Mouse (Mus musculus) kidney, postnatal 0 days (tissue): ENCODE results near the gene Slc2a4. TPM values are rescaled to one million over a fixed set of nuclear protein-coding genes. Genes with fewer than 3 reads are reported as not detected.

ENCODE experiments used
- ATAC-seq: fragments of 200-750 bp; cut with Nextera tagmentation; replicated peaks from 2 replicates; pipeline ENCODE4 v1.8.0; 2017; ENCODE audit warnings: low read depth, moderate number of reproducible peaks, moderate TSS enrichment, moderate library complexity; ENCODE audit not compliant: low FRiP score
- DNase-seq: peaks from one replicate; pipeline ENCODE4 v3.0.0-alpha.2; 2016; ENCODE audit warnings: low spot score
- H3K27ac ChIP-seq: fragments of 300-500 bp; sonication (generic); 2 replicates; pipeline ENCODE4 v1.5.1; 2014; ENCODE audit warnings: mild to moderate bottlenecking
- H3K27me3 ChIP-seq: fragments of 300-500 bp; sonication (generic); 2 replicates; pipeline ENCODE4 v1.6.1; 2014; ENCODE audit warnings: low read length, mixed read lengths; ENCODE audit not compliant: insufficient read depth
- H3K36me3 ChIP-seq: fragments of 300-500 bp; sonication (generic); 2 replicates; pipeline ENCODE4 v1.6.1; 2014; ENCODE audit warnings: low read length, mixed read lengths; ENCODE audit not compliant: insufficient read depth
- H3K4me1 ChIP-seq: fragments of 300-500 bp; sonication (generic); replicated peaks from 2 replicates; pipeline ENCODE4 v1.6.1; 2014; ENCODE audit warnings: antibody characterized with exemption, low read length, mixed read lengths; ENCODE audit not compliant: insufficient read depth
- H3K4me2 ChIP-seq: fragments of 300-500 bp; sonication (generic); 2 replicates; pipeline ENCODE4 v1.6.1; 2014; ENCODE audit warnings: mild to moderate bottlenecking, low read length, moderate library complexity, mixed read lengths
- H3K4me3 ChIP-seq: fragments of 300-500 bp; sonication (generic); replicated peaks from 2 replicates; pipeline ENCODE4 v1.5.1; 2014; ENCODE audit warnings: low read depth, low read length
- H3K9ac ChIP-seq: fragments of 300-500 bp; sonication (generic); 2 replicates; pipeline ENCODE4 v1.6.1; 2014; ENCODE audit warnings: low read depth, low read length
- H3K9me3 ChIP-seq: fragments of 300-500 bp; sonication (generic); replicated peaks from 2 replicates; pipeline ENCODE4 v1.6.1; 2016; ENCODE audit warnings: low read length, inconsistent platforms, mixed read lengths
- CTCF ChIP-seq: IDR thresholded peaks from 2 replicates; pipeline ENCODE4 v1.5.1; 2016; ENCODE audit warnings: antibody characterized with exemption, low read depth, mild to moderate bottlenecking, moderate library complexity
- WGBS: fragments of 180-500 bp; shearing (Covaris S2); extraction: QIAGEN DNeasy Blood & Tissue Kit; methylation state at CpG from one replicate; pipeline ENCODE4 v1.1.7; 2014; 5-methylcytosine and 5-hydroxymethylcytosine counted together
- polyA plus RNA-seq: library from polyadenylated mRNA; unstranded; fragments of >200 nt; fragmentation: Nextera tagmentation; extraction: Ambion mirVana; gene quantifications from 2 replicates; pipeline ENCODE4 v1.2.1, GENCODE M21; 2015

Gene Slc2a4
- polyA plus RNA-seq, 1 experiment from 2014 or later, result 21.4 TPM

DNA sequence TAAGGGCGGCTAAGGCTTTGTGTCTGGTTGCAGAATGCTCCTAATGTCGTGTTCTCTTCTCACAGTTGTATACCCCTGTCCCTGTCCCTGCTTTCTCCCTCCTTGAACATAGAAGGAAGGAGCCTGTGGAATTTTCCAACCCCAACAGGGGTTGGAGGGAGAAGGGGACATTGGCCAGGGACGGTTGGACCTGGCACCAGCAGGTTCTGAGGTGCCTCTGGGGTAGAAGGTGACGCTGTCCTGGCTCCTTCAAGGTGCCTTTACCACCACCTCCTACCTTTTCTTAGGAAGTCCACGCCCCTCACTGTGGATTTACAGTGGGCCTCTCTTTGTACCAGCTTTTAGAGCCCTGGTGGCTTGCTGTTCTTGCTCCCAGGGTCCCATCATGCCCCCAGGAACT is 10.2 kb downstream of the Slc2a4 start:
- Histone ChIP-seq H3K27me3 (no peaks in the 10 kb centered on the region; the same call in 1 of the 2 replicates), H3K36me3 (no peaks in the 10 kb centered on the region), H3K9ac (no peak overlapping the region), H3K4me1 (peaks cover 24% of the 10 kb centered on the region), H3K9me3 (no peaks in the 10 kb centered on the region), H3K27ac (peak overlapping the region; percentile 80), H3K4me3 (no peak overlapping the region), H3K4me2 (no peak overlapping the region)
- 59% methylated on average over 5 of the region's 5 CpGs for WGBS
- ATAC-seq (no peak), DNase-seq (no peak)
- no peak for TF ChIP-seq CTCF

DNA sequence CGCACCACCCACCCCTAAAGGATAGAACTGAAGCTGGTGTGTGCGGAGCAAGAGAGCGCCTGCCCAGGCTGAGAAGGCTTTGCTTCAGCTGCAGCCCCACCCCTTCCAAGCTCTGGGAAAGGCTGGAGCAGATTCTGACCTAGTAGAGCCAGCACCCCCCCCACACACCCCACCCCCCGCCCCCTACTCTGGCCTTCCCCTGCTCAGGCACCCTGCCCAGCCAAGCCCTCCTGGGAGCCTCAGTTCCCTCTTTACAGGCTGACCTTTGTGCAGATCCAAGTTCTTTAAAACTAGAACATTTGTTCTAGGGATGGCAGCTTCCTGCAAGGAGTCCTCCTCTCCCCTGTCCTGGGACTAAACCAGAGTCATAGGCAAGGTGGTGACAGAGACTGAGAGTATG is 10.6 kb downstream of the Slc2a4 start:
- no peak overlapping the region for H3K9ac ChIP-seq
- 24% methylated on average over 4 of the region's 4 CpGs for WGBS
- no peaks in the 10 kb centered on the region for H3K9me3 ChIP-seq
- H3K4me2 ChIP-seq, result no peak overlapping the region
- no peak for ATAC-seq
- no peak overlapping the region for H3K4me3 ChIP-seq
- TF ChIP-seq CTCF, result no peak
- no peaks in the 10 kb centered on the region for H3K36me3 ChIP-seq
- no peak for DNase-seq
- H3K4me1 ChIP-seq, result peaks cover 24% of the 10 kb centered on the region
- no peaks in the 10 kb centered on the region; the same call in 1 of the 2 replicates for H3K27me3 ChIP-seq
- H3K27ac ChIP-seq, result peak overlapping the region; percentile 80

DNA sequence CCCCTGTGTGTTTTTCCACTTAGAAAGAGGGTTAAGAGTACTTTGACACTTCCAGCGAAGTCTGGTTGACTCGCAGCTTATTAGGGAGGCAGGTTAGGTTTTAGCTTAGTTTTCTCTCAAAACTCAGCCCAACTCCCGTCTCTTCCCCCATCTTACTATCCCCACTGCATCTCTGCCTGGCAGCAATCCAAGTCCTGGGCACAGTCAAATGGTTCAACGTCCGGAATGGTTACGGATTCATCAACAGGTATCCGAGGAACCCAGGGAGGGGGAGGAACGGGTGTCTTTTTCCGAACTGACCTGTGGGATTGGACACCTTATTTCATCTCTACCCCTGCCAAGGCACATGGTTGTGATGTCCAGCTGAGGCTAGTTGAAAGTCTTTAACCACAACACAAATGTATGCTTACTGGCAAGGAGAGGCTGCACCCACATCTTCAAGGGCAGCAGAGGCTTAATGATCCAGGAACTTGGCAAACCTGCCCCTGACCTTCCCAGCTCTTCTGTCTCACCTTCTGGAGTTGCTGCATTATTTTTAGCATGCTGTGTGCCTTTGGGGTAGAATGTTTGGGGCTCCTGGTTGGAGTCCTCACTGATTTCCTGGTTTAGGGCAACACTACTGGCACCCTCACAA is 11.2 kb downstream of the Slc2a4 start:
- Histone ChIP-seq H3K36me3 (no peaks in the 10 kb centered on the region), H3K9ac (peak overlapping the region; percentile 68; the same call in 1 of the 2 replicates), H3K4me1 (peaks cover 24% of the 10 kb centered on the region), H3K27ac (peak overlapping the region; percentile 80), H3K9me3 (no peaks in the 10 kb centered on the region), H3K4me3 (peak overlapping the region; percentile 47; the same call in 1 of the 2 replicates), H3K4me2 (peak overlapping the region; percentile 99), H3K27me3 (no peaks in the 10 kb centered on the region; the same call in 1 of the 2 replicates)
- no peak for DNase-seq
- no peak for ATAC-seq
- TF ChIP-seq CTCF, result no peak
- 26% methylated on average over 9 of the region's 9 CpGs for WGBS

DNA sequence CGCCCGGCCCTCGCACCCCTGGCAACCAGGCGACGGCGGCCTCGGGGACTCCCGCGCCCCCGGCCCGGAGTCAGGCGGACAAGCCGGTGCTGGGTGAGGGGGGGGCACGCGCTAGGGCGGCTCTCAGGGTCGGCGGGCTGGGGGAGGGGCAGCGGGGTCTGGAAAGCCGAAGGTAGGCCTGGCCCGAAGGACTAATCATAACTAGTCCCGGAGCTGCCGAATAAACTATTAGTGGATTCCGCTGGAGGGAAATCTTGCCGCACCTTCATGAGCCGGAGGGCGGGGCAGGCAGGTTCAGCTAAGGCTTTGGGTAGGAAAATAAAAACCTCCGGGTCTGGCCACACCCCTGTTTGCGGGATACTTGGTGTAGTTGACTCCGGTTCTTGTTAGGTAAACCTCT is 11.8 kb downstream of the Slc2a4 start:
- H3K36me3 ChIP-seq, result no peaks in the 10 kb centered on the region
- ATAC-seq (0 out of 2 replicates have a peak, but pooled peaks have one; percentile 8), DNase-seq (peak; percentile 48)
- no peaks in the 10 kb centered on the region for H3K9me3 ChIP-seq
- TF ChIP-seq CTCF, result no peak
- peak overlapping the region; percentile 47 for H3K4me3 ChIP-seq
- H3K27ac ChIP-seq, result peak overlapping the region; percentile 80
- H3K4me1 ChIP-seq, result peaks cover 24% of the 10 kb centered on the region
- peak overlapping the region; percentile 68 for H3K9ac ChIP-seq
- H3K4me2 ChIP-seq, result peak overlapping the region; percentile 99
- H3K27me3 ChIP-seq, result no peaks in the 10 kb centered on the region; the same call in 1 of the 2 replicates
- under 1% methylated on average over 30 of the region's 30 CpGs for WGBS

DNA sequence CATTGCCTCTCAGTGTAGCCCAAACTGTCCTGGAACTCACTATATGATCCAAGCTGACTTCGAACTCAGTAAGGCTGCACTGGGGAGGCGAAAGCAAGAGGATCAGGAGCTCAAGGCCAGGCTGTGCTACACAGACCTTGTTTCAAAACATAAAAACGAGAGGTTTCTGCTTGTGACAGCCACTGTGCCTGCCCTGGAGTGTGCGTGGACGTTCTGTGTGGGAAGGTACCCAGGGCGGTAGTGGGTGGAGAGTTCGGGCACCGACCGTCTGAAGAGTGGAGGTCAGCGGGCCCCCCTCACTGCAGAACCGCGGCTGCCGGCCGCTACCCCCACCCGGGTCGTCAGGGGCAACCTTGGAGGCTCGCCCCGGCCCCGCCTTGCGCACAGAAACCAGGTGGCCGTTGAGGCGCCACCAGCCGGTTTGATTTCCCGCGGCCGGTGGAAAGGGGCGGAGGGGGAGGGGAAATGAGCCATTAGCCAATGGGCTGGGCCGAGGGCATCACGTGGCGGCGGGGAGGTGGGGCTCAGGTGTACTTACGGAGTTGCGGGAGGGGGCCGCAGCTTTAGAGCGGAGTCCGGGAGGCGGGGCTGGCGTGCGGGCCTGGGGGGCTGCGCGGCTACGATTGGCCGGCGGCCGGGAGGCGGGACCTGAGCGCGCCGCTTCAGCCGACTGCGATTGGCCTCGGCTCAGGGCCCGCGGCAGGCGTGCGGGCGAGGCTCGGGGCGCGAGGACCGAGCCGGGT is 12.7 kb downstream of the Slc2a4 start, which contains the start of gene Ybx2:
TSS of gene Ybx2 (plus strand) at position 660 of the 743 bp plus-strand sequence.
- Histone ChIP-seq H3K4me3 (peak within 1 kb of the TSS; percentile 47), H3K9ac (peak within 1 kb of the TSS; percentile 68), H3K36me3 (no peaks in the 10 kb centered on the region), H3K9me3 (no peaks in the 10 kb centered on the region), H3K27ac (peak within 1 kb of the TSS; percentile 80), H3K4me1 (peaks cover 24% of the 10 kb centered on the region), H3K27me3 (no peaks in the 10 kb centered on the region; the same call in 1 of the 2 replicates), H3K4me2 (peak within 1 kb of the TSS; percentile 99)
- ATAC-seq (peak; percentile 84), DNase-seq (peak; percentile 89)
- 3% methylated on average over 55 of the region's 62 CpGs for WGBS
- peak; percentile 26; the same call in 1 of the 2 replicates for TF ChIP-seq CTCF

DNA sequence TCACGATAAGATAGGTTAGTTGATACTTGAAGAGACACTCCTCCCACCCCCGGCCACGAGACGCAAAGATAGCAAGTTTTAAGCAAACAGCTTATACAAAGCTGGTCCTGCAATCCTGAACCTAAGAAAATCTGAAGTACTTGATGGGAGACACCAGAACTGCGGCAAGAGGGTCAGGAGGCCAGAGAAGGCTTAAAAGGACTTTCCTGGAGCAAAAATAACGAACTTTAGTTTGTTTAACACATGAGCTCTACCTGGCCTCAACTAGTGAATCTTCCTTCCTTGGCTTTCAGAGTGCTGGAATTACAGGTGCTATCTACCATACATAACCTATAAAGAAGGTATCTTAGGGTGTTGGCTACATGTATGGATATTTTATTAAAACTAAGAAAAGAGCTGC is 13.3 kb downstream of the Slc2a4 start:
- H3K36me3 ChIP-seq, result no peaks in the 10 kb centered on the region
- no peaks in the 10 kb centered on the region; the same call in 1 of the 2 replicates for H3K27me3 ChIP-seq
- no peak for TF ChIP-seq CTCF
- H3K27ac ChIP-seq, result 0 out of 2 replicates have a peak overlapping the region, but pooled peaks have one; percentile 6
- peaks cover 24% of the 10 kb centered on the region for H3K4me1 ChIP-seq
- no peak overlapping the region for H3K9ac ChIP-seq
- H3K9me3 ChIP-seq, result no peaks in the 10 kb centered on the region
- 17% methylated on average over 6 of the region's 6 CpGs for WGBS
- no peak for DNase-seq
- H3K4me2 ChIP-seq, result peak overlapping the region; percentile 42
- 0 out of 2 replicates have a peak overlapping the region, but pooled peaks have one; percentile 47 for H3K4me3 ChIP-seq
- no peak for ATAC-seq
